Mouse (Mus musculus) forelimb bud, embryonic 11.5 days (tissue): Measurements from ENCODE around the gene Bace2.

Source experiments
- DNase-seq: peaks from one replicate; pipeline ENCODE4 v3.0.0-alpha.2; 2012; ENCODE audit warnings: low read depth, low spot score

The Bace2 gene

DNA sequence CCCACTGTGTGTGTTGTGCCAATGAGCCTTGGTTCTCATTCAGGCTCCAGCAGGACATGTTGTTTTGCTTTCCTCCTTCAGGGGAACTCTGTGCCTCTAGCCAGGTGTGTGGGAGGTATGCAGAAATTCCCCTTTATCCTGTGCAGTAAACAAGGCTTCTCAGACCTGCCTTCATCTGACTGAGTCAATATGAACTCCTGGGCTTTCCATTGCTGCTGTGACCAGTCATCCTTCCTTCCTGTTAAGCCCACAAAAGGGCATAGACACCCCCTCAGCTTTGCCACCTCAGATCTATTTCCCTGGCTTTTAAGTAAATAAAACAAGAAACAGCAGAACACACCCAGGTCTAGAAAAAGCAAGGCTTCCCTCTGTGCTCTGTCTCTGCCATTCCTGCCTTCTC, 45.2 kb downstream of the Bace2 start:
- no peak for DNase-seq

DNA sequence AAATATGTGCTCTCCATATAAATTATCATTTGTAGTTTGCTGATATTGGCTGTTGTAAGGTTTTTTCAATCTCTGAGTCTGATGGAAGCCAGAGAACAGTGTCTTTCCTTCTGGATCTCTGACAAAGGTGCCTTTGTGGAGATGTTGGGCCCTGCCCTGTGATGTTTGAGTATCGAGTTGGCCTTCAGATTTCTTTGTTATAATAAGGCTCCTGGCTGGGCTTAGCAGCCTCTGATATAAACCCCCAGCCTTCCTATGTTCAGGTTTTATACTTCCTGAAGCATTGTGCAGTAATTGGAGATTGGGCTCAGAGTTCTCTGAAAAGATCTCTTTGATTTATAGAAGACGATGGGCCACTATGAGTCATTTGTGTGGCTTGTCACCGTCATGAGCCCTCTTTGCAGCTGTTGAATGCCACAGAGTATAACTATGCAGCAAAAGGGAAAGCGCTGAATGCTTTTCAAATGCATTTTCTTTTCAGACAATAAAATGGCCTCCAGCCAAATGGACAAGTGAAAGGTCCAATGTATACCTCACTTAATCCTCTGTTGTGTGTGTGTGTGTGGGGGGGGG, 45.8 kb downstream of the Bace2 start:
- no peak for DNase-seq

- no peak for DNase-seq
Measured at GRCm38 (mm10) chr16:97405476-97406012, 49.0 kb downstream of the Bace2 start.

- peak; percentile 75 for DNase-seq
Measured at GRCm38 (mm10) chr16:97417896-97418542, 61.5 kb downstream of the Bace2 start.

- no peak for DNase-seq
Measured at GRCm38 (mm10) chr16:97418749-97419453, 62.4 kb downstream of the Bace2 start.

DNA sequence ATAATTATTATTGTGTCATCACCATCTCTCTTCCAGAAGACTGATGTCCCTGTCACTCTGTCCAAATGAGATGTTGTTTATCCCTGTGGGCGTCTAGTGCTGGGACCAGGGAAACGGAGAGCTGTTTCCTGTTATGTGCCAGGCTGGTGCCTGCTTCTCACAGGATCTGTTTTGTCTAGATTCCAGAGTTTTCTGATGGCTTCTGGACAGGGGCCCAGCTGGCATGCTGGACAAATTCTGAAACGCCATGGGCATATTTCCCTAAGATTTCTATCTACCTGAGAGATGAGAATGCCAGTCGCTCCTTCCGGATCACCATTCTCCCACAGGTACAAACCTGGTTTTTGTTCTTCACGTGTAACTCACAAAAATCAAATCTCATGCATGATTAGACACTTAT, 65.1 kb downstream of the Bace2 start:
- DNase-seq: no peak

- DNase-seq: no peak
Measured at GRCm38 (mm10) chr16:97423627-97424026, 67.1 kb downstream of the Bace2 start.

DNA sequence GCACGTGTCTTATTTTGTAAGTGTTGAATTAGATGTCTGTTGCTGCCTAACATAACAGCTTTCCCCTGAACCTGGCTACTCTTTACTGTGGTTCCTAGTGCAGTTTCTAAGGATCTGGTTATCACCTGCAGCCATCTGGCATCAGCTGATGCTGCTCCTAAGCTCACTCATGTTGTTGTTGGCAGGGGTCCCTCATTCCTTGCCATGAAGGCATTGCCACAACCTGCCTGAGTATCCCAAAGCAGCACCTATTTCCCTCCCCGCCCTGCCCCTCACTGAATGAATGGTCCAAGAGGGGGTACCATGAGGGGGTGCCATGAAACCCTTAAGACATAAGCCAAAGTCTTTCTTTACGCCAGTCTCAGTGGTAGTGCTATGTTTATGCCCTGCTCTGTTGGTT, 71.5 kb downstream of the Bace2 start:
- no peak for DNase-seq

- no peak for DNase-seq
Measured at GRCm38 (mm10) chr16:97430091-97430490, 73.5 kb downstream of the Bace2 start.

GRCm38 (mm10) chr16:97431328-97431727, 74.8 kb downstream of the Bace2 start:
- DNase-seq: no peak

DNA sequence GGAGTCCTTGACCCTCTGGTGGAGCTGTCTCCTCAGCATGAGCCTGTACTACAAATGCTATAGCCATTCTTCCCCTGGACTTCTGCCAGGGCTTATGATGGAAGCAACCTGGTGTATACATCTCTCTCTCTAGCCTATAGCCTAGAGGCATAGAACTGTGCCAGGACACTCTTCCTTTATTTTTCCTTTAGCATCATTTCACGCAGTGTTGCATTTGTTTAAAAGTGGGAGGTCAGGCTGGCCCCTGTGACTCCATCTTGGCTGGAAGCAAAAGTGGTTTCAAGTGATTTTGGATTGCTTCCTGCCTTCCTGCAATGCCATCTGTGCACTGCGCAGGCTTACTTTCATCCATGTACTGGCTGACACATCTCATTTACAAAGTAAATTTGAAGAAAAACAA, 77.7 kb downstream of the Bace2 start:
- no peak for DNase-seq

- no peak for DNase-seq
Measured at GRCm38 (mm10) chr16:97437448-97438056, 81.0 kb downstream of the Bace2 start.

- DNase-seq: no peak
Measured at GRCm38 (mm10) chr16:97438191-97438590, 81.6 kb downstream of the Bace2 start.

GRCm38 (mm10) chr16:97441967-97442366, 85.4 kb downstream of the Bace2 start:
- no peak for DNase-seq

DNA sequence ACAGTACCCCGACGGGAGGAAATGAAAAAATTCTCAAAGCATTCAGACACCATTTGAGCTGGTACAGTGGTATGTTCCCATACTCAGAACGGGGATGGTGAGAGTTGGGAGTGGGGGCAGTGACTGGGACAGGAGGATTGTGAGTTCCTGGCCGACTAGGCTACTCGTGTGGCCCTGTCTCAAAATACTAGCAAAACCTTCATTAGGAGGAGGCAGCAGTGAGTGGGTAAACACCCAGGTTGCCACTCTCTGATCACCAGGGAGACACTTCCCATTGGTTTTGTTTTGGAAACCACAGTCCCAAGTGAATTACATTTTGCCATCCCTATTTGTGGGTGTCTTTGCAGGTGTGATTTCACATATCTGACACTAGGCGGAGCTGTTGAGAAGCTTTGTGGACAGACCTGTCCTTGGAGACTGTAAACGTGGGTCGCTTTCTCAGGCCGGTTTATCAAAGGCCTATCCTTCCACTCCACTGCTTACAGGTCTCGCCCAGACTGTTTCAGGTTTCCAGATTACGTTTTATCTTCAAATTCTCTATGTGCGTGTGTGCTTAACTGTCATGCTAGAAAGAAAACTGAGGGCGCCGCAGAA, 87.2 kb downstream of the Bace2 start:
- DNase-seq: peak; percentile 78

DNA sequence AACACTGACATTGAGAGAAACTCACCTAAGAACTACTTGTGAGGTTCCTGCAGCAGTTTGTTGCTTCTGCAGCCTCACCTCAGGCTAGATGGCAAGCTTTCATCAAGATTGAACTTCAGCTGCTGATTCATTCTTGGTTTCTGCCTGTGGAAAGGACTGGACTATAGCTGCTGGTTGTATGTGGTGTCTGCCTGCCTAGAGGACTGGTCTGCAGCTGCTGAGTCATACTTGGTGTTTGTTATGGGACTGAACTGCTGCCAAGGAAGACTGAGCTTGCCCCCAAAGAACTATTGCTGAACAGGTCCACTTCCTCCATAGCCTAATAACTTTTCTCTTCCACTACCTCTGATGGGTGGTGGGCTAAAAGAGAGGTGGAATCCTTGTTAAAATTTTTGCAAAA, 90.8 kb downstream of the Bace2 start:
- DNase-seq: no peak

GRCm38 (mm10) chr16:97459831-97460230, 103.3 kb downstream of the Bace2 start:
- DNase-seq: no peak

- DNase-seq: no peak
Measured at GRCm38 (mm10) chr16:97461271-97461670, 104.7 kb downstream of the Bace2 start.

DNA sequence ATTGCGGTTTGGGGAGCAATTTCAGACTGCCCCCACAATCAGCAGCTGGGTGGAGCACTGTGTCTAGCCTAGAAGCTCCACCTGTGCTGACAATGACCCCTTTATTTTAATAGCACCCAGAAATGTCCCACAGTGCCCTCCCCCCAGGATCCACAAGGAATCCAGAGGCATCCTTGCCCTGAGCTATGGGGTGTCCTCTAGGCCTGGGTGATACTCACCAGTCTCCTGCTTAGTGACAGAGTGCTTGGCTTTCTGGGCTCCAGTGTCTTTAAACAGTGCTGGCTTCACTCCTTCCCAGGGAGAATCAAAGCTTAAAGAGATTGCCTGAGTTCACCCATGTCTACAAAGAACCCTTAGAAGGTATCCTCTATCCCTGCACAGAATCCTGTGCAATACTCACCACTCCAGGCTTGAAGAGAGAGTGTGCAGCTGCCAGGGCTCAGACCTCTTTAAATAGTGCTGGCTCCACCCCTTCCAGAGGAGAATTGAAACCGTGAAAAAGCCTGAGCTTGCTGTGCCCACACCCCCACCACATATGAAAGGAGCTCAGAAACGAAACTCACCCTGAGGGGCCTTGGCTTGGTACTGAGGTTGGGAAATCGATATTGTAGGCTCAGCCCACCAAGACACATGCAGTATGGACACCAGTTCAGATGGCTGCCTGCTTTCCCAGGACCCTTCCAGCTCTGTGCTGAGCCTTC, 106.1 kb downstream of the Bace2 start, which contains the start of gene Mx1:
Gene Mx1 (minus strand): TSS at position 427 of the 701 bp plus-strand sequence.
- peak; percentile 11 for DNase-seq

DNA sequence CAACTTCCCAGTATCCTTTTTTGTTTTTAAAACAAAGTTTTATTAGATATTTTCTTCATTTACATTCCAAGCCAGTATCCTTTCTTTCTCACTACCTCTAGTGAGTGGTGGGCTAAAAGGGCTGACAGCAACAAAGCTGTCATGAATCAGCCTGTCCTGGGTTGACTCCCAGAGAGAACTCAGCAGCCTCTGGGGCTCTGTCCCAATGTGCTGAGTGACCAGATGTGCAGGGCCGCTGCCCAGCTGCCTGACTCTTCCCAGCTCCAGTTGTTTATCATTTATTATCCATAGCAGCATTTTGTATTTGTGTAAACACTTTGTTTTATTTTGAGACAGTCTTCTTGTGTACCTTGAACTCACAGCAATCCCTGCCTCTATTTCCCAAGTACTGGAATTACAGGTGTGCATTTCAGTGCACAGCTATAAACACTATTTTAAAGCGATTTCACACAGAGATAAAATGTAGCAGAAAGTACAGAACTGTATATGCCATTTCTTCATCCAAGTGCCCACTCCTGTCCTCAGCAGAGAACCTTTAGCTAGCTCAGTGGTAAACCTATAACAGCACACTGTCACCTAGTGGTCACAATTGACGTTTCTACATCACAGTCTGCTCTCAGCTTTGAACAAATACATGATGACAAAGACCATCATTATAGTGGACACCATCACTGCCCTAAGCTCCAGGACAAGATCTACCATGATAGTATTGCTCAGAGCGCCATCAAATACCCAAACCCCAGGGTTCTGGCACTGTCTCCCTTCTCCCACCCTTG, 109.8 kb downstream of the Bace2 start:
- no peak for DNase-seq
